Mouse (Mus musculus) megakaryocyte, adult 5-6 weeks (primary cell): Measurements from ENCODE around the gene Spocd1. TPM values are rescaled to one million over a fixed set of nuclear protein-coding genes. Genes with fewer than 3 reads are reported as not detected.
A peak's percentile ranks its signal among the peaks of the same experiment; 100 is the strongest.

Experiments used
- ATAC-seq: 2 replicates; pipeline ENCODE4 v1.8.0; 2016; ENCODE audit warnings: mild to moderate bottlenecking, inconsistent platforms; ENCODE audit not compliant: poor library complexity, severe bottlenecking
- total RNA-seq, 2 experiments: library from RNA; stranded (forward) in 1 of 2; stranded (reverse) in 1 of 2; fragments of 153-499, 151-499 nt in 1 of 2; fragments of 221-1000, 200-1000 nt in 1 of 2; gene quantifications; 2 replicates each; pipeline versions ENCODE4 v1.2.3 to v1.2.4; 2015 to 2017

Spocd1 gene
- total RNA-seq, 2 experiments from 2014 or later: 0.18 to 0.44 TPM

- no peak for ATAC-seq
Observed at GRCm38 (mm10) chr4:129996015-129996414, 67.0 kb downstream of the Spocd1 start.

DNA sequence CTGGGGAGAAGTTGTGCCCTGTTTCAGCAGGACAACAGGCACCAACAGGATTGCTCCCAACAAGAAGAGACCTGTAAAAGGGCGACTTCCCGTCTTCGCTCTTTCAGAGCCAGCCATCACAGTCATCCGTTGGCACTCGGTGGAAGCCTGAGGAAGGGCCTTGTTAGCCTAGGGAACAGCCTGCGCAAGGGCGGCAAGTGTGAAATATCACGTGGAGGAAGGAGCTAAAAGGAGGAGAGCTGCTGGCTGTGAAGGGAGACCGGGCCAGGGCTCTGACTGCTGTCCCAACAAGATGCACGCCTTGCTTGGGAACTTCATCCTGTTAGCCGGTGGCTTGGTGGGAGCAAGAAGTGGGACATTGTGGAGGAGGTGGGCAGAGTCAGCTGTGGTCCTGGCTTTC is 69.1 kb downstream of the Spocd1 start:
- ATAC-seq: no peak

DNA sequence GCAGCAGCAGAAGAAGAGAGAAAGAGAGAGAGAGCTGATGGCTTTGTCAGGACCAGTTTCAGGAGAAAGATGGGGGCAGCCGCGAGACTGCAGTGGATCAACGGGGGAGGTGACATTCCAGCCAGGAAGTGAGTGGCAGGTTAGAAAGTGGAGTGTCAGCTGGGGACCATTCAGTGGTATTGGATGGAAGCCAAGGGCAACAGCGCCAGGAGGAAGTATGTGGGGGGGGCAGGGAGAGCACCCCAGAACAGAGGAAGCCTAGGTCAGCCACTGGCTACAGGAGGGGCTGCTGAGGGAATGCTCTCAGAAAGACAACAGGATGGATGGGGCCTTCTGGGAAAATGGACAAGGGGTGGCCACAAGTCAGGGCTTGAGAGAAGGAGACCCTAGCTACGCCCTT is 72.7 kb downstream of the Spocd1 start:
- ATAC-seq: 0 out of 2 replicates have a peak, but pooled peaks have one; percentile 40

DNA sequence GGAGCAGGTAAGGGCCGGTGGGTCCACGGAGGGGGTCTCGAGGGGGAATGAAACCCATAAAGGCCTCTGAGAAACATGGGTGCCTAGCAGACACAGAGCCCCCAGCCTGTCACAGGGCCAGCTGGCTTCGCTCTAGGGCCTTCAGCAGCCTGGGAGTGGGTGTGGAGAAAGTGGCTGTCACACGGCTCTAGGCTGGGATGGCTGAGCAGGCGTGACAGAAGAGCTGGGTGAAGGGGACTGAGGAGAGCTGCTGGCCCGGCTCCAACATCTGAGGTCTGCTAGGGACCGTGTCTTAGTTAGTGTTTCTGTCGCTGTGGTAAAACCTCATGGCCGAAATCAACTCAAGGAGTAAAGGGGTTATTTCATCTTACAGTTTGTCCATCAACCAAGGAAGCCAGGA is 73.1 kb downstream of the Spocd1 start:
- no peak for ATAC-seq

- no peak for ATAC-seq
Observed at GRCm38 (mm10) chr4:130005593-130005992, 76.5 kb downstream of the Spocd1 start.

GRCm38 (mm10) chr4:130006533-130006932 is 77.5 kb downstream of the Spocd1 start:
- 0 out of 2 replicates have a peak, but pooled peaks have one; percentile 21 for ATAC-seq

Other genes starting within 250 kb of the Spocd1 start
- 11.3 and 20.2 TPM in 2 replicates for gene Tmem39b, start 232.4 kb upstream of the Spocd1 start, total RNA-seq (2015)
- gene Tmem39b, start 232.4 kb upstream of the Spocd1 start, total RNA-seq (2017): 2.6 and 10.9 TPM in 2 replicates
- 83.6 and 94.7 TPM in 2 replicates for gene Khdrbs1, start 186.9 kb upstream of the Spocd1 start, total RNA-seq (2015)
- gene Khdrbs1, start 186.9 kb upstream of the Spocd1 start, total RNA-seq (2017): 69.9 and 89.8 TPM in 2 replicates
- gene Ptp4a2, start 118.0 kb upstream of the Spocd1 start, total RNA-seq (2015): 363 and 365 TPM in 2 replicates
- 430 and 463 TPM in 2 replicates for gene Ptp4a2, start 118.0 kb upstream of the Spocd1 start, total RNA-seq (2017)
- not detected in 2 replicates for gene Adgrb2, start 55.6 kb downstream of the Spocd1 start, total RNA-seq (2015)
- gene Adgrb2, start 55.6 kb downstream of the Spocd1 start, total RNA-seq (2017): 0.04 and 1.9 TPM in 2 replicates
- gene Col16a1, start 118.6 kb downstream of the Spocd1 start, total RNA-seq (2015): not detected in 2 replicates
- gene Col16a1, start 118.6 kb downstream of the Spocd1 start, total RNA-seq (2017): not detected in 2 replicates
- gene Pef1, start 173.3 kb downstream of the Spocd1 start, total RNA-seq (2015): 53.1 TPM in 2 replicates
- gene Pef1, start 173.3 kb downstream of the Spocd1 start, total RNA-seq (2017): 12.3 and 18.0 TPM in 2 replicates
- not detected in 2 replicates for gene Hcrtr1, start 210.1 kb downstream of the Spocd1 start, total RNA-seq (2015)
- gene Hcrtr1, start 210.1 kb downstream of the Spocd1 start, total RNA-seq (2017): not detected in 2 replicates
- gene Tinagl1, start 245.9 kb downstream of the Spocd1 start, total RNA-seq (2015): 11.4 and 12.3 TPM in 2 replicates
- 8.3 and 13.7 TPM in 2 replicates for gene Tinagl1, start 245.9 kb downstream of the Spocd1 start, total RNA-seq (2017)